Mouse (Mus musculus) retina, postnatal 7 days (tissue): Measurements from ENCODE around the gene Xylt1.

Source experiments
- DNase-seq: peaks from one replicate; pipeline ENCODE4 v3.0.0-alpha.2; 2012; ENCODE audit warnings: low read depth, low spot score

The Xylt1 gene

GRCm38 (mm10) chr7:117394380-117394779 is 13.6 kb downstream of the Xylt1 start:
- DNase-seq, result no peak

- DNase-seq, result no peak
These were observed 14.7 kb downstream of the Xylt1 start for GRCm38 (mm10) chr7:117395511-117395910.

- DNase-seq, result no peak
These were observed 17.1 kb downstream of the Xylt1 start for GRCm38 (mm10) chr7:117397877-117398276.

GRCm38 (mm10) chr7:117399971-117400370 is 19.2 kb downstream of the Xylt1 start:
- DNase-seq, result no peak

- DNase-seq, result no peak
These were observed 20.8 kb downstream of the Xylt1 start for GRCm38 (mm10) chr7:117401581-117401980.

GRCm38 (mm10) chr7:117406336-117406735 is 25.6 kb downstream of the Xylt1 start:
- no peak for DNase-seq

GRCm38 (mm10) chr7:117409268-117409988 is 28.6 kb downstream of the Xylt1 start:
- no peak for DNase-seq

GRCm38 (mm10) chr7:117411874-117412273 is 31.1 kb downstream of the Xylt1 start:
- no peak for DNase-seq

- DNase-seq, result no peak
These were observed 31.6 kb downstream of the Xylt1 start for GRCm38 (mm10) chr7:117412405-117412804.

- DNase-seq, result no peak
These were observed 33.7 kb downstream of the Xylt1 start for GRCm38 (mm10) chr7:117414341-117415008.

GRCm38 (mm10) chr7:117415009-117415363 is 34.2 kb downstream of the Xylt1 start:
- no peak for DNase-seq

GRCm38 (mm10) chr7:117419041-117419440 is 38.3 kb downstream of the Xylt1 start:
- DNase-seq, result no peak

- no peak for DNase-seq
These were observed 39.1 kb downstream of the Xylt1 start for GRCm38 (mm10) chr7:117419846-117420245.

GRCm38 (mm10) chr7:117420301-117420700 is 39.5 kb downstream of the Xylt1 start:
- DNase-seq, result no peak

- no peak for DNase-seq
These were observed 40.2 kb downstream of the Xylt1 start for GRCm38 (mm10) chr7:117420836-117421566.

GRCm38 (mm10) chr7:117424841-117425240 is 44.1 kb downstream of the Xylt1 start:
- no peak for DNase-seq

GRCm38 (mm10) chr7:117426366-117426765 is 45.6 kb downstream of the Xylt1 start:
- DNase-seq, result no peak

GRCm38 (mm10) chr7:117428690-117429224 is 48.0 kb downstream of the Xylt1 start:
- DNase-seq, result no peak

- DNase-seq, result no peak
These were observed 48.7 kb downstream of the Xylt1 start for GRCm38 (mm10) chr7:117429483-117429882.

- DNase-seq, result no peak
These were observed 49.1 kb downstream of the Xylt1 start for GRCm38 (mm10) chr7:117429895-117430294.

- no peak for DNase-seq
These were observed 49.7 kb downstream of the Xylt1 start for GRCm38 (mm10) chr7:117430361-117430935.

- no peak for DNase-seq
These were observed 52.9 kb downstream of the Xylt1 start for GRCm38 (mm10) chr7:117433641-117434040.
